Mouse (Mus musculus) forebrain, embryonic 14.5 days (tissue): ENCODE data around the gene Dab2ip. TPM values are rescaled to one million over a fixed set of nuclear protein-coding genes. Genes with fewer than 3 reads are reported as not detected.

Experiments used
- ATAC-seq: fragments of 200-750 bp; cut with Nextera tagmentation; 2 replicates; pipeline ENCODE4 v1.8.0; 2017; ENCODE audit warnings: mild to moderate bottlenecking, moderate library complexity
- DNase-seq: peaks from one replicate; pipeline ENCODE4 v3.0.0-alpha.2; 2015; ENCODE audit warnings: low spot score
- H3K27ac ChIP-seq: fragments of 300-500 bp; sonication (generic); 2 replicates; pipeline ENCODE4 v1.5.1; 2014; ENCODE audit warnings: low read depth, mild to moderate bottlenecking, control low read depth, low read length, moderate library complexity
- H3K27me3 ChIP-seq: fragments of 300-500 bp; sonication (generic); replicated peaks from 2 replicates; pipeline ENCODE4 v1.6.1; 2014; ENCODE audit warnings: low read length, control low read depth, mixed read lengths; ENCODE audit not compliant: control insufficient read depth, insufficient read depth
- H3K36me3 ChIP-seq: fragments of 300-500 bp; sonication (generic); 2 replicates; pipeline ENCODE4 v1.6.1; 2014; ENCODE audit warnings: low read length, control low read depth; ENCODE audit not compliant: control insufficient read depth, insufficient read depth
- H3K4me1 ChIP-seq: fragments of 300-500 bp; sonication (generic); 2 replicates; pipeline ENCODE4 v1.6.1; 2014; ENCODE audit warnings: antibody characterized with exemption, low read length, control low read depth; ENCODE audit not compliant: control insufficient read depth, insufficient read depth
- H3K4me2 ChIP-seq: fragments of 300-500 bp; sonication (generic); 2 replicates; pipeline ENCODE4 v1.6.1; 2014; ENCODE audit warnings: mild to moderate bottlenecking, control low read depth, low read length
- H3K4me3 ChIP-seq: fragments of 300-500 bp; sonication (generic); 2 replicates; pipeline ENCODE4 v1.5.1; 2014; ENCODE audit warnings: low read depth, low read length, control low read depth
- H3K9ac ChIP-seq: fragments of 300-500 bp; sonication (generic); 2 replicates; pipeline ENCODE4 v1.6.1; 2014; ENCODE audit warnings: mild to moderate bottlenecking, low read length, control low read depth, moderate library complexity
- H3K9me3 ChIP-seq: fragments of 300-500 bp; sonication (generic); replicated peaks from 2 replicates; pipeline ENCODE4 v1.6.1; 2016; ENCODE audit warnings: low read length, control low read depth, mixed read lengths; ENCODE audit not compliant: control insufficient read depth
- WGBS: fragments of 180-500 bp; shearing (Covaris S2); extraction: QIAGEN DNeasy Blood & Tissue Kit; methylation state at CpG from one replicate; pipeline ENCODE4 v1.1.7; 2014; 5-methylcytosine and 5-hydroxymethylcytosine counted together
- polyA plus RNA-seq: library from polyadenylated mRNA; unstranded; fragments of >200 nt; fragmentation: Nextera tagmentation; extraction: Ambion mirVana; gene quantifications from 2 replicates; pipeline ENCODE4 v1.2.1, GENCODE M21; 2014

Dab2ip gene
- polyA plus RNA-seq, 1 experiment from 2014 or later: 29.7 TPM

- Histone ChIP-seq H3K9ac (no peak overlapping the region), H3K27ac (no peak overlapping the region), H3K27me3 (no peaks in the 10 kb centered on the region), H3K36me3 (no peaks in the 10 kb centered on the region), H3K4me3 (no peak overlapping the region), H3K4me1 (peaks cover 19% of the 10 kb centered on the region), H3K4me2 (no peak overlapping the region), H3K9me3 (no peaks in the 10 kb centered on the region)
- 53% methylated on average over 3 of the region's 3 CpGs for WGBS
- ATAC-seq (no peak), DNase-seq (no peak)
Measured at GRCm38 (mm10) chr2:35613946-35614353, 55.9 kb downstream of the Dab2ip start.

GRCm38 (mm10) chr2:35614411-35614810, 56.3 kb downstream of the Dab2ip start:
- H3K4me2 ChIP-seq: no peak overlapping the region
- H3K27ac ChIP-seq: no peak overlapping the region
- no peaks in the 10 kb centered on the region for H3K36me3 ChIP-seq
- H3K27me3 ChIP-seq: no peaks in the 10 kb centered on the region
- H3K4me3 ChIP-seq: no peak overlapping the region
- DNase-seq: no peak
- WGBS: 57% methylated on average over 3 of the region's 3 CpGs
- H3K4me1 ChIP-seq: peaks cover 23% of the 10 kb centered on the region
- no peak overlapping the region for H3K9ac ChIP-seq
- no peak for ATAC-seq
- no peaks in the 10 kb centered on the region for H3K9me3 ChIP-seq

GRCm38 (mm10) chr2:35615366-35615765, 57.3 kb downstream of the Dab2ip start:
- no peak overlapping the region for H3K27ac ChIP-seq
- ATAC-seq: no peak
- H3K36me3 ChIP-seq: no peaks in the 10 kb centered on the region
- H3K27me3 ChIP-seq: no peaks in the 10 kb centered on the region
- H3K4me1 ChIP-seq: peaks cover 24% of the 10 kb centered on the region
- no peak for DNase-seq
- no peaks in the 10 kb centered on the region for H3K9me3 ChIP-seq
- no peak overlapping the region for H3K4me3 ChIP-seq
- H3K4me2 ChIP-seq: no peak overlapping the region
- H3K9ac ChIP-seq: no peak overlapping the region
- 64% methylated on average over 4 of the region's 4 CpGs for WGBS

GRCm38 (mm10) chr2:35615977-35616376, 57.9 kb downstream of the Dab2ip start:
- Histone ChIP-seq H3K36me3 (no peaks in the 10 kb centered on the region), H3K4me3 (no peak overlapping the region), H3K27ac (no peak overlapping the region), H3K4me2 (no peak overlapping the region), H3K9ac (no peak overlapping the region), H3K9me3 (no peaks in the 10 kb centered on the region), H3K4me1 (peaks cover 21% of the 10 kb centered on the region), H3K27me3 (no peaks in the 10 kb centered on the region)
- 66% methylated on average over 2 of the region's 2 CpGs for WGBS
- DNase-seq: no peak
- no peak for ATAC-seq

- 77% methylated on average over 6 of the region's 6 CpGs for WGBS
- H3K9me3 ChIP-seq: no peaks in the 10 kb centered on the region
Measured at GRCm38 (mm10) chr2:35616891-35617658, 59.0 kb downstream of the Dab2ip start.

GRCm38 (mm10) chr2:35618981-35619380, 60.9 kb downstream of the Dab2ip start:
- H3K4me2 ChIP-seq: no peak overlapping the region
- DNase-seq (peak; percentile 31), ATAC-seq (no peak)
- WGBS: 77% methylated on average over 7 of the region's 7 CpGs
- H3K4me1 ChIP-seq: peaks cover 35% of the 10 kb centered on the region
- no peaks in the 10 kb centered on the region for H3K36me3 ChIP-seq
- no peaks in the 10 kb centered on the region for H3K9me3 ChIP-seq
- no peak overlapping the region for H3K4me3 ChIP-seq
- H3K27ac ChIP-seq: no peak overlapping the region
- no peak overlapping the region for H3K9ac ChIP-seq
- no peaks in the 10 kb centered on the region for H3K27me3 ChIP-seq

More at GRCm38 (mm10) chr2:35616891-35617658, 59.0 kb downstream of the Dab2ip start:
- no peak overlapping the region for H3K9ac ChIP-seq
- ATAC-seq (no peak), DNase-seq (no peak)
- no peak overlapping the region for H3K4me2 ChIP-seq
- no peak overlapping the region for H3K27ac ChIP-seq
- H3K4me3 ChIP-seq: no peak overlapping the region
- H3K36me3 ChIP-seq: no peaks in the 10 kb centered on the region
- H3K27me3 ChIP-seq: no peaks in the 10 kb centered on the region
- peaks cover 23% of the 10 kb centered on the region for H3K4me1 ChIP-seq

GRCm38 (mm10) chr2:35619532-35619931, 61.5 kb downstream of the Dab2ip start:
- Histone ChIP-seq H3K27me3 (no peaks in the 10 kb centered on the region), H3K36me3 (no peaks in the 10 kb centered on the region), H3K4me3 (no peak overlapping the region), H3K4me2 (no peak overlapping the region), H3K9me3 (no peaks in the 10 kb centered on the region), H3K9ac (no peak overlapping the region), H3K27ac (no peak overlapping the region), H3K4me1 (peaks cover 38% of the 10 kb centered on the region)
- ATAC-seq (no peak), DNase-seq (no peak)
- WGBS: 36% methylated on average over 2 of the region's 2 CpGs

GRCm38 (mm10) chr2:35620364-35621224, 62.5 kb downstream of the Dab2ip start:
- H3K4me1 ChIP-seq: peaks cover 42% of the 10 kb centered on the region
- no peak overlapping the region for H3K9ac ChIP-seq
- 19% methylated on average over 7 of the region's 7 CpGs for WGBS
- H3K36me3 ChIP-seq: no peaks in the 10 kb centered on the region
- ATAC-seq (peak; percentile 57), DNase-seq (peak; percentile 57)
- H3K4me2 ChIP-seq: peak overlapping the region; percentile 34
- no peaks in the 10 kb centered on the region for H3K27me3 ChIP-seq
- no peak overlapping the region for H3K27ac ChIP-seq
- H3K4me3 ChIP-seq: no peak overlapping the region
- H3K9me3 ChIP-seq: no peaks in the 10 kb centered on the region

GRCm38 (mm10) chr2:35621225-35621519, 63.1 kb downstream of the Dab2ip start:
- no peak overlapping the region for H3K4me2 ChIP-seq
- DNase-seq (no peak), ATAC-seq (no peak)
- H3K4me3 ChIP-seq: no peak overlapping the region
- H3K9ac ChIP-seq: no peak overlapping the region
- no peaks in the 10 kb centered on the region for H3K36me3 ChIP-seq
- no peaks in the 10 kb centered on the region for H3K27me3 ChIP-seq
- peaks cover 42% of the 10 kb centered on the region for H3K4me1 ChIP-seq
- no peaks in the 10 kb centered on the region for H3K9me3 ChIP-seq
- no peak overlapping the region for H3K27ac ChIP-seq
- 76% methylated on average over 2 of the region's 2 CpGs for WGBS
